Comparison of ENCODE assay signal across 19 mouse cellular contexts in genomic region chr16:50822352-50822751, GRCm38 (mm10).
"Had no signal": no experiment of that assay in that cellular context is flagged by ENCODE, and none has a peak within 500 bp of the region (broad histone marks: within the 10 kb centered on the region; RNA-seq: fewer than 3 reads in every experiment).

No protein-coding gene starts in this region.

- H3K36me3 ChIP-seq: midbrain, embryonic 10.5 days; midbrain, embryonic 12.5 days; neural tube, embryonic 12.5 days had no signal

- H3K9me3 ChIP-seq: midbrain, embryonic 10.5 days; midbrain, embryonic 12.5 days; neural tube, embryonic 12.5 days had no signal

- H3K27me3 ChIP-seq: midbrain, embryonic 12.5 days; neural tube, embryonic 12.5 days had no signal

- H3K27ac ChIP-seq: liver, embryonic 14.5 days; midbrain, embryonic 10.5 days; midbrain, embryonic 12.5 days; neural tube, embryonic 12.5 days had no signal

- H3K9ac ChIP-seq: liver, embryonic 14.5 days; lung, embryonic 14.5 days; midbrain, embryonic 12.5 days; neural tube, embryonic 12.5 days had no signal

- H3K4me1 ChIP-seq: midbrain, embryonic 10.5 days; midbrain, embryonic 12.5 days; neural tube, embryonic 12.5 days had no signal

- DNase-seq: lung, adult 18-20 months; lung, embryonic 14.5 days; lung, postnatal 10 days; lung, postnatal 4 days; midbrain, embryonic 14.5 days; retina, postnatal 1 day; right cerebral cortex, adult 18-20 months; right cerebral cortex, postnatal 25 days; right cerebral cortex, postnatal 4 days; spleen, adult 18-20 months; thymus, adult 18-20 months; thymus, postnatal 14 days; thymus, postnatal 36 days had no signal

- H3K4me3 ChIP-seq: midbrain, embryonic 10.5 days; midbrain, embryonic 12.5 days; myocyte; neural tube, embryonic 12.5 days had no signal

- ATAC-seq: midbrain, embryonic 16.5 days had no signal

- H3K4me2 ChIP-seq: lung, embryonic 14.5 days; midbrain, embryonic 12.5 days; neural tube, embryonic 12.5 days had no signal
